Mouse (Mus musculus): ENCODE measurements around the gene Ccr4. TPM values are rescaled to one million over a fixed set of nuclear protein-coding genes. Genes with fewer than 3 reads are reported as not detected.

Gene Ccr4
- polyA plus RNA-seq, 1 experiment from 2014 or later: not detected

DNA sequence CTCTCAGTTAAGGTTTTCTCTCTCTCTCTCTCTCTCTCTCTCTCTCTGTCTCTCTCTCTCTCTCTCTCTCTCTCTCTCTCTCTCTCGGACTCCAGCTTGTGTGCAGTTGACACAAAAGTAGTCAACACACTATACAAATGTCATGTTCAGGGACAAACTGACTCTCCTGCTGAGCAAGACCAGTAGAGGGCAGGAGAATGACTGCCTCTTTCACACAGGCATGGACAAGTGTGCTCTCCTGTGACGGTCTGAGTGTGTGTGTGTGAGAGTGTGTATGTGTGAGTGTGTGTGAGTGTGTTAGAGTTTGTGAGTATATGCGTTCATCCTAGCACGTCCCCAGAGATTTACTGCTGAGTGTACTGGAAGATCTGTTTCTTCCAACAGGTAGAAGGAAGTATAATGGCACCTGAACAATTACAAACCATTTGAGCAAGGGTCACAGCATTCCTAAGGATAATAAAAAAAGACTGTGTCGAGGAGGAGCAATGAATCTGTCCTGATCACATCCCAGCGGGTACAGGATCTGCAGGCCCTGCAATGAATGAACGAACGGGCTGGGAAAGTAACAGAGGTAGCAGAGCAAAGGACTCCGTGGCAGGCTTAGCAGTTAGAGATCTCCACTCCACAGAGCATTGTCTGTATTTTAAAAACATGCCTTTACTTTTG is 14.2 kb upstream of the Ccr4 start:
- Histone ChIP-seq H3K4me3 (no peak overlapping the region), H3K36me3 (peaks cover 18% of the 10 kb centered on the region), H3K27me3 (replicated peaks) (no peaks in the 10 kb centered on the region), H3K4me2 (replicated peaks) (no peak overlapping the region), H3K9me3 (peaks cover 2% of the 10 kb centered on the region), H3K27ac (no peak overlapping the region), H3K4me1 (0 out of 2 replicates have a peak, but pooled peaks cover 3% of the 10 kb centered on the region), H3K9ac (no peak overlapping the region)
- no peak for ATAC-seq (ENCODE audit: low FRiP score, low read depth)
- WGBS: 52% methylated on average over 9 of the region's 9 CpGs

DNA sequence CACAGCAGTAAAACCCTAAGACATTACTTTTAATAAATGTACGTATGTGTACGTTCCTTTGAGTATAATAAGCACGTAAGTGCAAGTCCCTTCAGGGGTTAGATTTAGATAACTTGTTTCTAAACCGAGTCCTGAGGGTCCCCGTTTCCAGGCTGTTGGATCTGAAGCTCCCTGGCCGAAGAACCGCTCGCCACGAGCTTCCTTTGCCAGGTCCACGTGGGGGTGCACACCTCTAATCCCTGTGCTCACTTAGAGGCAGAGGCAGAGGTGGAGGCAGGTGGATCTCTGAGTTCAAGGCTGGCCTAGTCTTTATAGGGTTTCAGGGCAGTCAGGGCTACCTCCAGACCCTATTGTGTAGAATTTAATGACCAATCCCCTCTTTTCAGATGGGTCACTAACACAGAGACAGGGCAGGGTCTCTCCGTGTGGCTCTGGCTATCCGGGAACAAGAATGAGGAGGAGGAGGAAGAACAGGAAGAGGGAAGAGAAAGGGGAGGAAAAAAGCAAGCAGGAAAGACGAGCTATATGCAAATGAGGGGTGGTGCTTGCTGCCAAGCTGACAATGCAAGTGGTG is 13.3 kb upstream of the Ccr4 start:
- 82% methylated on average over 13 of the region's 13 CpGs for WGBS
- peaks cover 12% of the 10 kb centered on the region for H3K9me3 ChIP-seq
- 0 out of 2 replicates have a peak, but pooled peaks cover 3% of the 10 kb centered on the region for H3K4me1 ChIP-seq
- no peak for ATAC-seq (ENCODE audit: low FRiP score, low read depth)
- H3K9ac ChIP-seq: no peak overlapping the region
- H3K27me3 ChIP-seq (replicated peaks): no peaks in the 10 kb centered on the region
- H3K27ac ChIP-seq: no peak overlapping the region
- H3K36me3 ChIP-seq: peaks cover 27% of the 10 kb centered on the region
- no peak overlapping the region for H3K4me3 ChIP-seq
- no peak overlapping the region for H3K4me2 ChIP-seq (replicated peaks)

DNA sequence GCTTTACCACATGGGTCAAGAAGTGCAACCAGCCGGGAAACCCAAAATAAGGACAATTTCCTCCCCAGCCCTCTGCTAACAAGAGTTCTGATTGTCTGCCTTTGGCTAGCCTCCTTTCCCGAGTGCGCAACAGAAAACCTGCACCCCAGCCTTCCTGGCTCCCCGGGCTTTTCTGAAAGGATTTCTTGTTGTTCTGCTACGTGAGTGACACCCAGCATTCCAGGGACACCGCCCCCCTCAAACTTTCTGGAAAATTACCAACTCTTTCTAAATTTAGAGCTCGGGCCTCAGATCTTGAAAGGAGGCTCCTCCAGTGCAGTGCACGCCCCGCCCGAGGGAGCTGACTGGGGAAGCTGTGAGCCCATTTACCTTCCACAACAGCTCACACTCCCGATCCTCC is 10.6 kb upstream of the Ccr4 start, which contains the start of gene C130032M10Rik:
Gene C130032M10Rik, plus strand, starts transcription at position 334 of the 400 bp plus-strand sequence.
- H3K36me3 ChIP-seq: peaks cover 49% of the 10 kb centered on the region
- H3K27me3 ChIP-seq (replicated peaks): no peaks in the 10 kb centered on the region
- 88% methylated on average over 11 of the region's 11 CpGs for WGBS
- H3K9me3 ChIP-seq: peaks cover 27% of the 10 kb centered on the region
- no peak within 1 kb of the TSS for H3K4me2 ChIP-seq (replicated peaks)
- H3K4me3 ChIP-seq: no peak within 1 kb of the TSS
- 0 out of 2 replicates have a peak, but pooled peaks cover 3% of the 10 kb centered on the region for H3K4me1 ChIP-seq
- no peak for ATAC-seq (ENCODE audit: low FRiP score, low read depth)
- H3K9ac ChIP-seq: no peak within 1 kb of the TSS
- no peak within 1 kb of the TSS for H3K27ac ChIP-seq

DNA sequence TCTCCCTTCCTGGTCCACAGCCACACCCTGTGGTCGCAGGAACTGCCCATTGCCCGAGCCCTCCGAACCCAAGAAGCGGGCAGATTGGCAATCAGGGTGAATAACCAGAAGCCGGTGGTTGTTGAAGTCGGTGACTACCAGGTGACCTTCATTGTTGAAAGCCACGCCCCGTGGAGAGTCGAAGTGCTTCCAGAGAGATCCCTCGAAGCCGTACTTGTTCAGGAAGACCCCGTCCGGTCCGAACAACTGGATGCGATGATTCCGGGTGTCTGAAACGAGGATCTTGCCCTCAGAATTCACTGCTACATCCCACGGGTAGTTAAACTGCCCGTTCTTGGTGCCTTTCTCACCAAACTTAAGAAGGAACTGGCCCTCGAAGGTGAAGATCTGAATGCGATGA is 8.1 kb upstream of the Ccr4 start:
- H3K27ac ChIP-seq: no peak overlapping the region
- H3K36me3 ChIP-seq: peaks cover 65% of the 10 kb centered on the region
- no peak overlapping the region for H3K4me2 ChIP-seq (replicated peaks)
- no peak overlapping the region for H3K4me3 ChIP-seq
- ATAC-seq (ENCODE audit: low FRiP score, low read depth): no peak
- 0 out of 2 replicates have a peak, but pooled peaks cover 3% of the 10 kb centered on the region for H3K4me1 ChIP-seq
- no peaks in the 10 kb centered on the region for H3K27me3 ChIP-seq (replicated peaks)
- WGBS: 98% methylated on average over 21 of the region's 21 CpGs
- H3K9ac ChIP-seq: no peak overlapping the region
- H3K9me3 ChIP-seq: peaks cover 27% of the 10 kb centered on the region

DNA sequence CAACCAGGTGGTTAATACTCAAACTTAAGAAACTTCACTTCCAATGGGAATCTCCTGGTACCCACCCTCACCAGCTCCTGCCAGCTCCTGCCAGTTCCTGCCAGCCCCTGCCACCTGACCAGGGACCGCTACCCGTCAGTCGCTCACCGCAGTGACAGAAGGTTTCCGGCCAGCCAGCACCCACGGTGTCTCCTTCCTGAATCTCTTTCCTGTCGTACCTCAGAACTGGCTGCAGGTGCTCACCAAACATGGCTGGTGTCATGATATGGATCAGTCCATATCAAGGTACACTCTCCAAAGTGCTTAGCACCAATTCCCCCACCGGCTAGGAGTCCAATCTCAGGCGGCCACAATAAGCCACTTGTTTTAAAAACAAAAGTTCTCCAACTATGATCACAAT is 5.1 kb upstream of the Ccr4 start:
- Histone ChIP-seq H3K4me3 (no peak overlapping the region), H3K27ac (no peak overlapping the region), H3K36me3 (peaks cover 62% of the 10 kb centered on the region), H3K4me2 (replicated peaks) (no peak overlapping the region), H3K9ac (no peak overlapping the region), H3K27me3 (replicated peaks) (no peaks in the 10 kb centered on the region), H3K4me1 (no peaks in the 10 kb centered on the region), H3K9me3 (peaks cover 27% of the 10 kb centered on the region)
- WGBS: 97% methylated on average over 9 of the region's 9 CpGs
- no peak for ATAC-seq (ENCODE audit: low FRiP score, low read depth)

DNA sequence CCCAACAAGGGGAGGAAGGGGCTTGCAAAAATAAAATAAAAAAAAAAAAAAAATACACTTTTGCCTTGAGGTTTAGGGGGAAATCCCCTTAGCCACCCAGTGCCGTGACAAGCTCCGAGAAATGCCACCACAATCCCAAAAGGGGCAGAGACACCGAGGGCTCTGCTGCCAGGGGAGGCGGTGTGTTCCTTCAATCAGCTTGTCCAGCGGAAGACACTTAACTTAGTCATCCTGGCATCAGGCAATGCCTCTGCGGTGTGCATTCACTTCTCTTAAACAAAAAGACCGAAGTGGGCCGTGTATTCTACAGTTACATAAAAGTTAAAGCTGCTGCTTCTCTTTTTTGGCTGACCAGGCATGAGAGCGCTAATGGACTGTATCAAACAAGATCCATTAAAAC is 2.7 kb upstream of the Ccr4 start:
- ATAC-seq (ENCODE audit: low FRiP score, low read depth): no peak
- peaks cover 38% of the 10 kb centered on the region for H3K36me3 ChIP-seq
- peaks cover 10% of the 10 kb centered on the region; the same call in 1 of the 2 replicates for H3K9me3 ChIP-seq
- H3K4me2 ChIP-seq (replicated peaks): no peak overlapping the region
- 92% methylated on average over 9 of the region's 9 CpGs for WGBS
- no peaks in the 10 kb centered on the region for H3K27me3 ChIP-seq (replicated peaks)
- H3K4me1 ChIP-seq: no peaks in the 10 kb centered on the region
- no peak overlapping the region for H3K4me3 ChIP-seq
- H3K9ac ChIP-seq: no peak overlapping the region
- no peak overlapping the region for H3K27ac ChIP-seq

DNA sequence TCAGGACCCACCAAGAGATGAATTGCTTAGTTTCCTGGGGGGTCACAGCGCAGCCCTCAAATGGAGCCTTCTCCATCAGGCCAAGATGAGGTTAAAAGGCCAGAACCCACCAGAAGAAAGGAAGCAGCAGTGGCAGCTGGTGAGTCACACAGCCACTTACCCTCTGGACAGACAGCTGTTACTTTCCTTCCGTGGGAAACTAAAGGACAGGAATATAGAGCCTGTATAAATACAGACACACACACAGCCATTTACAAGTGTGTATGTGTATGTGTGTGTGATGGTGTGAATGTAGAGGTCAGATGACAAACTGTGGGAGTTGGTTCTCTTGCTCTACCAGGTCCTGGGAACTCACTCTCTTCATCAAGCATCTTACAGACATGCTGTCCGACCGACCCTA is 1.8 kb upstream of the Ccr4 start:
- no peaks in the 10 kb centered on the region for H3K4me1 ChIP-seq
- no peak overlapping the region for H3K4me2 ChIP-seq (replicated peaks)
- H3K4me3 ChIP-seq: no peak overlapping the region
- no peaks in the 10 kb centered on the region for H3K27me3 ChIP-seq (replicated peaks)
- peaks cover 32% of the 10 kb centered on the region for H3K36me3 ChIP-seq
- 77% methylated on average over 4 of the region's 4 CpGs for WGBS
- peaks cover 4% of the 10 kb centered on the region; the same call in 1 of the 2 replicates for H3K9me3 ChIP-seq
- no peak overlapping the region for H3K9ac ChIP-seq
- no peak for ATAC-seq (ENCODE audit: low FRiP score, low read depth)
- H3K27ac ChIP-seq: no peak overlapping the region

DNA sequence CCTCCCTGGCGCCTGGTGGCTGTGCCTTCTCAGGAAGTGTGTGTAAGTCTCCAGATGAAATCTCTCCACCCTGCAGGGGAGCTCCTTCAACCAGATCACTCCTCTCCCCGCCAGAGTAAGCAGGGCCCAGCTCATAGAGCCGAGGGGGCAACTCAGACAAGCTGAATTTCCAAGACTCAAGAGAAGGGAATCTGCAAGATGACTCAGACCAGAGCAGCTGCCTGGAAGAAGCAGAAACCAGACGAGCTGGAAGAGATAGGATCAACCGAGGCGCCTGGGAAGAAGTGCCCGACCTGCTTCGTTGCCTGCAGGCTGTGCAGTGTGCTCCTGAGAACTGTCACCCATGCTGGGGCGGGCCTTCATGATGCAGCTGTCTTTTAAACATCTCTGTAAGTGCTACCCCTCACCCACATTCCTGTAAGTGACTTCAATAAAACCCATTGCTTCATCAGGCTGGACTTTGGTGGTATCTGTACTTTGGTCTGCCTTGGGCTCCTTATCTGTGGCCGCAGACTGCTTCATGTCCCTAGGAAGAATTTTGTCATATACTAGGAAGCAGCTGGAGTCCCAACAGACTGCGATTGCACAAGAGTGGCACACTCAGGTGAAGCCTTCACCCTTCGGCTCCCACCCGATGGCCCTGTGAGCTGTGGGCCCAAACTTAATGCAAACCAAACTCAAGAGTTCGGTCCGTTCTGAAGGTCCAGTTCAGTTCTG is 1.8 kb downstream of the Ccr4 start:
- H3K36me3 ChIP-seq: peaks cover 6% of the 10 kb centered on the region; the same call in 1 of the 2 replicates
- H3K4me3 ChIP-seq: no peak overlapping the region
- no peak overlapping the region for H3K4me2 ChIP-seq (replicated peaks)
- no peaks in the 10 kb centered on the region; the same call in 1 of the 2 replicates for H3K4me1 ChIP-seq
- no peak overlapping the region for H3K27ac ChIP-seq
- WGBS: 73% methylated on average over 15 of the region's 15 CpGs
- no peaks in the 10 kb centered on the region for H3K27me3 ChIP-seq (replicated peaks)
- no peak overlapping the region for H3K9ac ChIP-seq
- H3K9me3 ChIP-seq: no peaks in the 10 kb centered on the region
- ATAC-seq (ENCODE audit: low FRiP score, low read depth): no peak

DNA sequence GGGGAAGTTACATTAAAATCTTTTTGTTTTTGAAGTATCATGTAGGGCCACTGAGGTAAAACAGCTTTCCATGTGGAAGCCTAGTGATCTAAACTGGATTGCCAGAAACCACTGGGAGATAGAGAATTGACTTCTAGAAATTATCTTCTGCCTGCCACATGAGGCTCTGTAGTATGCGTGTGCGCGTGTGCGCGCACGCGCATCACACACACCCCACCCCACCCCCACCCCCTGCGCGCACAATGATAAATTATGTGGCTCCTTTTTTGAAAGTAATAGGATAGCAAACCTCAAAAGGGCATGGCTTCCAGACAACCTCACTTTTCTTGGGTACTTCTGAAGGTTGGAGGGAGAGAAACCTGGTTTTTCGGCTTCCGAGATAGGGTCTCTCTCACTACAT is 2.8 kb downstream of the Ccr4 start:
- H3K27ac ChIP-seq: no peak overlapping the region
- 96% methylated on average over 11 of the region's 11 CpGs for WGBS
- H3K27me3 ChIP-seq (replicated peaks): no peaks in the 10 kb centered on the region
- no peak overlapping the region for H3K9ac ChIP-seq
- no peak overlapping the region for H3K4me3 ChIP-seq
- H3K4me1 ChIP-seq: no peaks in the 10 kb centered on the region; the same call in 1 of the 2 replicates
- no peaks in the 10 kb centered on the region for H3K9me3 ChIP-seq
- 0 out of 2 replicates have a peak, but pooled peaks cover 6% of the 10 kb centered on the region for H3K36me3 ChIP-seq
- no peak for ATAC-seq (ENCODE audit: low FRiP score, low read depth)
- no peak overlapping the region for H3K4me2 ChIP-seq (replicated peaks)

DNA sequence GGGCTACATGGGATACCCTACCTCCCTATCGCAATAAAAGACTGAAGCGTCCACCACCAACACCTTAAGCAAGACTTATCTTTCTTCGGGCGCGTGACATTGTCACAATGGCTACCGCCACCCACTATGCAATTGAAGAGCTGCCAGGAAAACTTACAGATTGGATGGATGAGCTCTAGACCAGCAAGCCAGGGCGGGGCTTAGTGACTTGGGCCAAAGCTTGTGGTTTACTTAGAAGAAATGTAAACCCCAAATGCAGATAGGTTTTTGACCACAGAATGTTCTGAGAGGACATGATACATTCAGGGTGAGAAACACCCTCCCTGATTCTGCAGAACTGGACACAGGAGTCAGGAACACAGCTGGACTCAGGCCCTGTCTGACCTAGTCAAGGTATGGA is 3.6 kb downstream of the Ccr4 start:
- 92% methylated on average over 7 of the region's 7 CpGs for WGBS
- Histone ChIP-seq H3K27me3 (replicated peaks) (no peaks in the 10 kb centered on the region), H3K9ac (no peak overlapping the region), H3K4me3 (no peak overlapping the region), H3K36me3 (no peaks in the 10 kb centered on the region), H3K27ac (no peak overlapping the region), H3K9me3 (no peaks in the 10 kb centered on the region), H3K4me1 (no peaks in the 10 kb centered on the region; the same call in 1 of the 2 replicates), H3K4me2 (replicated peaks) (no peak overlapping the region)
- ATAC-seq (ENCODE audit: low FRiP score, low read depth): no peak

DNA sequence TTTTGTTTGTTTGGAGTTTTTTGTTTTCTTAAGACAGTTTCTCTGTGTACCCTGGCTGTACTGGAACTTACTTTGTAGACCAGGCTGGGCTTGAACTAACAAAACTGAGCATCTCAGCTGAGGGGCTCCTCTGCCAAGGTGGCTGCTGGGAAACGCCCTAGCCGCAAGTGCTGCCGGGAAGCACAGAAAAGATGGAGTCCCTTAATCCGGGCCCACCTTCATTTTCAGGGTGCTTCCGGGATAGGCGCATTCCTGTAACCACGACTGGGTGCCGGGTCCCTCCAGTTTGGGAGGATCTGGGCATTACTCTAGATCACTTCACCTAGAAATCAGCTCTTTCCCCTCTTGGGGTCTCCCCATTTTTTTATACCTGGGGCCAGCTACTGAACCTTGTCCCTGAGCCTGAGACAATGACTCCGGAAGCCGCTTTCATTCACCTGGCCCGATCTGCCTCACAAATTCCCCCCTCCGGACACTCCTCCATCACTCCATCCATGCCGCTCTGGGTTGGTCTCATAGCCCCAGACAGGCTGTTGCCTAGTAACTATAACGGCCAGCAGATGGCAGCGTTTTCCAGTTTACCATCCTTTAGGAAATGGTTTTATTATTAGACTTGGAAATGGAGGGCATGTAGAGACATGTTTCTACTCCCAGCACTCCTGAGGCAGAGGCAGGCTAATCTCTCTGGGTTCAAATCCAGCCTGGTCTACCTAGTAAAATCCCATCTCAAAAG is 4.8 kb downstream of the Ccr4 start:
- 17% methylated on average over 15 of the region's 15 CpGs for WGBS

DNA sequence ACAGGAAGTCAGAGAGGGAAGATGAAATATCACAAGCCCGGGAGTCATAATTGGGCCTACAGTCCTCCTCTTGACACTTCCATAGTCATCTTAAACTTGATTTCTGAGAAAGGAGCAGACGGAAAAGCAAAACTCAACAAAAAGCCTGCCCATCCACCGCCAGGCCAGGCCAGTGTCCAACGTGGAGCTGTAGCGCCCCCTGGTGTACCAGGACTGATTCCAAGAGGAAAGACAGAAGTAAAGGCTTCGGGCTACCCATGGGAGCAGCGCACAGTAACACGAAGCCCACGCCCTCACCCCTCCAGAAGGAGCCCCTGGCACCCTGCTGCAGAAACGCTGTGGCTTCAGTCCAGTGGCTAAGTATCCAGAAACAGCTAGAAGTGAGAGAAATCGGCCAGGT is 6.5 kb downstream of the Ccr4 start:
- Histone ChIP-seq H3K36me3 (no peaks in the 10 kb centered on the region), H3K27ac (no peak overlapping the region), H3K9me3 (no peaks in the 10 kb centered on the region), H3K4me1 (no peaks in the 10 kb centered on the region; the same call in 1 of the 2 replicates), H3K9ac (no peak overlapping the region), H3K4me2 (replicated peaks) (peak overlapping the region; percentile 38), H3K4me3 (no peak overlapping the region), H3K27me3 (replicated peaks) (no peaks in the 10 kb centered on the region)
- 10% methylated on average over 11 of the region's 11 CpGs for WGBS
- no peak for ATAC-seq (ENCODE audit: low FRiP score, low read depth)

More for the DNA sequence above, 4.8 kb downstream of the Ccr4 start:
- no peaks in the 10 kb centered on the region for H3K36me3 ChIP-seq
- H3K27me3 ChIP-seq (replicated peaks): no peaks in the 10 kb centered on the region
- H3K4me2 ChIP-seq (replicated peaks): peak overlapping the region; percentile 12; the same call in 1 of the 2 replicates
- peak; percentile 63; the same call in 1 of the 2 replicates for ATAC-seq (ENCODE audit: low FRiP score, low read depth)
- H3K9ac ChIP-seq: no peak overlapping the region
- H3K4me1 ChIP-seq: no peaks in the 10 kb centered on the region; the same call in 1 of the 2 replicates
- no peak overlapping the region for H3K27ac ChIP-seq
- H3K4me3 ChIP-seq: no peak overlapping the region
- H3K9me3 ChIP-seq: no peaks in the 10 kb centered on the region

Measured in neural tube, embryonic 12.5 days (tissue).